Mouse (Mus musculus) liver, embryonic 11.5 days (tissue): ENCODE data around the gene Gdf11. TPM values are rescaled to one million over a fixed set of nuclear protein-coding genes. Genes with fewer than 3 reads are reported as not detected.
A peak's percentile ranks its signal among the peaks of the same experiment; 100 is the strongest.

Experiments
- ATAC-seq: fragments of 200-750 bp; cut with Nextera tagmentation; replicated peaks from 2 replicates; pipeline ENCODE4 v1.8.0; 2017; ENCODE audit warnings: moderate number of reproducible peaks, mild to moderate bottlenecking, moderate TSS enrichment, moderate library complexity; ENCODE audit not compliant: low FRiP score
- DNase-seq: peaks from one replicate; pipeline ENCODE4 v3.0.0-alpha.2; 2017; ENCODE audit warnings: low spot score
- H3K27ac ChIP-seq: fragments of 300-500 bp; sonication (generic); 2 replicates; pipeline ENCODE4 v1.5.1; 2014; ENCODE audit warnings: mild to moderate bottlenecking, low read depth, low read length, control low read depth
- H3K27me3 ChIP-seq: fragments of 300-500 bp; sonication (generic); replicated peaks from 2 replicates; pipeline ENCODE4 v1.6.1; 2014; ENCODE audit warnings: low read length, mixed read lengths; ENCODE audit not compliant: control insufficient read depth, insufficient read depth
- H3K36me3 ChIP-seq: fragments of 300-500 bp; sonication (generic); 2 replicates; pipeline ENCODE4 v1.6.1; 2014; ENCODE audit warnings: mild to moderate bottlenecking, low read length, moderate library complexity, mixed read lengths; ENCODE audit not compliant: control insufficient read depth, insufficient read depth
- H3K4me1 ChIP-seq: fragments of 300-500 bp; sonication (generic); replicated peaks from 2 replicates; pipeline ENCODE4 v1.6.1; 2014; ENCODE audit warnings: low read length, mixed read lengths; ENCODE audit not compliant: control insufficient read depth, insufficient read depth
- H3K4me2 ChIP-seq: fragments of 300-500 bp; sonication (generic); 2 replicates; pipeline ENCODE4 v1.6.1; 2014; ENCODE audit warnings: mild to moderate bottlenecking, control low read depth, moderate library complexity
- H3K4me3 ChIP-seq: fragments of 300-500 bp; sonication (generic); 2 replicates; pipeline ENCODE4 v1.5.1; 2014; ENCODE audit warnings: low read depth, low read length, control low read depth
- H3K9ac ChIP-seq: fragments of 300-500 bp; sonication (generic); 2 replicates; pipeline ENCODE4 v1.6.1; 2014; ENCODE audit warnings: low read depth, low read length, control low read depth
- H3K9me3 ChIP-seq: fragments of 300-500 bp; sonication (generic); 2 replicates; pipeline ENCODE4 v1.6.1; 2016; ENCODE audit warnings: low read length, inconsistent platforms, mixed read lengths; ENCODE audit not compliant: control insufficient read depth
- WGBS: fragments of 180-500 bp; shearing (Covaris S2); extraction: QIAGEN DNeasy Blood & Tissue Kit; methylation state at CpG from one replicate; pipeline ENCODE4 v1.1.7; 2014; 5-methylcytosine and 5-hydroxymethylcytosine counted together
- polyA plus RNA-seq: library from polyadenylated mRNA; unstranded; fragments of >200 nt; fragmentation: Nextera tagmentation; extraction: Ambion mirVana; gene quantifications from 2 replicates; pipeline ENCODE4 v1.2.1, GENCODE M21; 2014

Gene Gdf11
- polyA plus RNA-seq, 1 experiment from 2014 or later: 3.5 TPM

- no peak for DNase-seq
- no peaks in the 10 kb centered on the region for H3K9me3 ChIP-seq
- 96% methylated on average over 5 of the region's 5 CpGs for WGBS
- no peak for ATAC-seq
- H3K27ac ChIP-seq: no peak overlapping the region
- H3K4me3 ChIP-seq: no peak overlapping the region
- peaks cover 21% of the 10 kb centered on the region for H3K36me3 ChIP-seq
- no peak overlapping the region for H3K9ac ChIP-seq
- H3K4me1 ChIP-seq: peaks cover 13% of the 10 kb centered on the region
- H3K4me2 ChIP-seq: no peak overlapping the region
- no peaks in the 10 kb centered on the region for H3K27me3 ChIP-seq
These were observed 48.3 kb downstream of the Gdf11 start for GRCm38 (mm10) chr10:128843260-128843659.

- Histone ChIP-seq H3K27me3 (no peaks in the 10 kb centered on the region), H3K27ac (no peak overlapping the region), H3K9ac (no peak overlapping the region), H3K4me3 (no peak overlapping the region), H3K9me3 (no peaks in the 10 kb centered on the region), H3K36me3 (peaks cover 24% of the 10 kb centered on the region), H3K4me2 (0 out of 2 replicates have a peak overlapping the region, but pooled peaks have one; percentile 25), H3K4me1 (peaks cover 13% of the 10 kb centered on the region)
- ATAC-seq: peak; percentile 53
- no peak for DNase-seq
These were observed 50.9 kb downstream of the Gdf11 start for GRCm38 (mm10) chr10:128840612-128841011.

GRCm38 (mm10) chr10:128839434-128839833, 52.1 kb downstream of the Gdf11 start:
- Histone ChIP-seq H3K4me2 (no peak overlapping the region), H3K9ac (no peak overlapping the region), H3K4me3 (no peak overlapping the region), H3K9me3 (no peaks in the 10 kb centered on the region), H3K27me3 (no peaks in the 10 kb centered on the region), H3K36me3 (peaks cover 29% of the 10 kb centered on the region), H3K27ac (no peak overlapping the region), H3K4me1 (peaks cover 13% of the 10 kb centered on the region)
- ATAC-seq (peak; percentile 70), DNase-seq (no peak)

GRCm38 (mm10) chr10:128837400-128837799, 54.1 kb downstream of the Gdf11 start:
- Histone ChIP-seq H3K4me2 (no peak overlapping the region), H3K4me1 (peaks cover 13% of the 10 kb centered on the region), H3K27ac (no peak overlapping the region), H3K9ac (no peak overlapping the region), H3K27me3 (no peaks in the 10 kb centered on the region), H3K36me3 (peaks cover 25% of the 10 kb centered on the region), H3K4me3 (no peak overlapping the region), H3K9me3 (no peaks in the 10 kb centered on the region)
- no peak for ATAC-seq
- DNase-seq: no peak

Other genes starting within 250 kb of the Gdf11 start
- gene Ikzf4, start 245.7 kb downstream of the Gdf11 start, polyA plus RNA-seq: 0.96 and 1.3 TPM in 2 replicates
- 12.4 and 12.5 TPM in 2 replicates for gene Suox, start 217.6 kb downstream of the Gdf11 start, polyA plus RNA-seq
- gene Rab5b, start 195.5 kb downstream of the Gdf11 start, polyA plus RNA-seq: 46.9 and 47.1 TPM in 2 replicates
- gene Pmel, start 187.5 kb downstream of the Gdf11 start, polyA plus RNA-seq: 0.83 and 0.85 TPM in 2 replicates
- gene Cdk2, start 186.7 kb downstream of the Gdf11 start, polyA plus RNA-seq: 102 and 117 TPM in 2 replicates
- 4.6 and 5.5 TPM in 2 replicates for gene Dgka, start 146.9 kb downstream of the Gdf11 start, polyA plus RNA-seq
- gene Pym1, start 143.8 kb downstream of the Gdf11 start, polyA plus RNA-seq: 40.1 and 42.1 TPM in 2 replicates
- gene Mmp19, start 100.8 kb downstream of the Gdf11 start, polyA plus RNA-seq: 9.2 and 10.2 TPM in 2 replicates
- 32.5 and 34.1 TPM in 2 replicates for gene Dnajc14, start 87.7 kb downstream of the Gdf11 start, polyA plus RNA-seq
- 8.1 and 8.8 TPM in 2 replicates for gene Tmem198b, start 87.3 kb downstream of the Gdf11 start, polyA plus RNA-seq
- 229 and 250 TPM in 2 replicates for gene Sarnp, start 74.4 kb downstream of the Gdf11 start, polyA plus RNA-seq
- gene Ormdl2, start 70.1 kb downstream of the Gdf11 start, polyA plus RNA-seq: 114 and 116 TPM in 2 replicates
- 193 and 198 TPM in 2 replicates for gene Cd63, start 9.3 kb upstream of the Gdf11 start, polyA plus RNA-seq
- 11.1 and 13.1 TPM in 2 replicates for gene Rdh5, start 31.2 kb upstream of the Gdf11 start, polyA plus RNA-seq
- 128 and 140 TPM in 2 replicates for gene Bloc1s1, start 32.3 kb upstream of the Gdf11 start, polyA plus RNA-seq
- 0.14 and 0.21 TPM in 2 replicates for gene Itga7, start 42.1 kb upstream of the Gdf11 start, polyA plus RNA-seq
- not detected in 2 replicates for gene Mettl7b, start 69.3 kb upstream of the Gdf11 start, polyA plus RNA-seq
- gene Olfr9, start 97.7 kb upstream of the Gdf11 start, polyA plus RNA-seq: not detected in 2 replicates
- gene Olfr763, start 119.1 kb upstream of the Gdf11 start, polyA plus RNA-seq: not detected in 2 replicates
- not detected in 2 replicates for gene Olfr764-ps1, start 148.2 kb upstream of the Gdf11 start, polyA plus RNA-seq
- gene Olfr765, start 158.3 kb upstream of the Gdf11 start, polyA plus RNA-seq: not detected in 2 replicates
- not detected in 2 replicates for gene Olfr766-ps1, start 177.3 kb upstream of the Gdf11 start, polyA plus RNA-seq
- not detected in 2 replicates for gene Olfr767, start 191.2 kb upstream of the Gdf11 start, polyA plus RNA-seq
- gene Olfr768, start 207.7 kb upstream of the Gdf11 start, polyA plus RNA-seq: not detected in 2 replicates
- not detected in 2 replicates for gene Olfr769, start 226.1 kb upstream of the Gdf11 start, polyA plus RNA-seq
- not detected in 2 replicates for gene Olfr770, start 247.3 kb upstream of the Gdf11 start, polyA plus RNA-seq